Mouse (Mus musculus) gastrocnemius, postnatal 25 days (tissue): ENCODE data around the gene Cacna1i. TPM values are rescaled to one million over a fixed set of nuclear protein-coding genes. Genes with fewer than 3 reads are reported as not detected.

Experiments
- DNase-seq: peaks from one replicate; pipeline ENCODE4 v3.0.0; 2022
- total RNA-seq, 2 experiments: library from RNA; stranded (reverse); gene quantifications; 1 replicate in 1 of 2; 2 replicates in 1 of 2; pipeline ENCODE4 v1.2.3; 2021

Gene Cacna1i
- total RNA-seq, 2 experiments from 2014 or later = 0.11 to 0.43 TPM

- DNase-seq = no peak
These were observed 43.2 kb downstream of the Cacna1i start for GRCm38 (mm10) chr15:80330276-80330675.

GRCm38 (mm10) chr15:80334766-80335165 lies 47.7 kb downstream of the Cacna1i start:
- no peak for DNase-seq

GRCm38 (mm10) chr15:80335196-80335595 lies 48.2 kb downstream of the Cacna1i start:
- no peak for DNase-seq

DNA sequence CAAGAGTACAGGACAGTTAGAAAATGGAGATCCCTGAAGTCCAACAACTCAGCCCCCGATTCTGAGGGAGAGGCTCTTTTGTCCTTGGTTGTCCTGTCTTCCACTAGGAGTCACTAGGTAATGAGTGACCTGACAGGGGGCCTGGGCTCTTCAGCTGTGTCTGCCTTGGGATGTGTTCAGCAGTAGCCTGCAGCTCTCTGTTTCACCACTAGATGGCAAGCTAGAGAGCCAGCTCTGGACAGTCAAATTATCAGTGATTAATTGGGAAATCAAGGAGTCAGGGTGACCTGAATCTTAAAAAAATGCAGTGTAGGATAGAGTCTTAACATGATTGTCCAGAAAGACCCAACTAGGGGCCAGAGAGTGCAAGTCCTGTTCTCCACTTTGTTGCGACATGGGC lies 53.3 kb downstream of the Cacna1i start:
- no peak for DNase-seq

GRCm38 (mm10) chr15:80342394-80342793 lies 55.4 kb downstream of the Cacna1i start:
- no peak for DNase-seq

GRCm38 (mm10) chr15:80343031-80343430 lies 56.0 kb downstream of the Cacna1i start:
- DNase-seq = no peak

DNA sequence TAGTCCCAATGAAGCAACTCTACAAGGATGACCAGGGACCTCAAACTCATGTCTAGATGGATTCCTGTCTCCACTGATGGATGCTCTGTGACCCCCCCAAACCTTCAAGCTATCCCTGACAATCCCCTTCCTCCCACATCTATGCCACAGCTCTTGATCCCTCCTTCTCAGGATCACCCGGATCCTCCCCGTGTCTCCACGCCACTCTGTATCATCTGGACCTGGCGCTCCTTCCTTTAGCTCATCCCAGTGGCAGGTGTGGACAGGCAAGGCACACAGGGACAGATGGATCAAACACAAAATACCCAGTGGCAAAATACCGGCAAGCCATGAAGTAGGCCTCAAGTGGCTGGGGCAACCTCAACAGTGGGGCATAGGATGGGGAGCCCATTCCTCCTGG lies 56.7 kb downstream of the Cacna1i start:
- no peak for DNase-seq

DNA sequence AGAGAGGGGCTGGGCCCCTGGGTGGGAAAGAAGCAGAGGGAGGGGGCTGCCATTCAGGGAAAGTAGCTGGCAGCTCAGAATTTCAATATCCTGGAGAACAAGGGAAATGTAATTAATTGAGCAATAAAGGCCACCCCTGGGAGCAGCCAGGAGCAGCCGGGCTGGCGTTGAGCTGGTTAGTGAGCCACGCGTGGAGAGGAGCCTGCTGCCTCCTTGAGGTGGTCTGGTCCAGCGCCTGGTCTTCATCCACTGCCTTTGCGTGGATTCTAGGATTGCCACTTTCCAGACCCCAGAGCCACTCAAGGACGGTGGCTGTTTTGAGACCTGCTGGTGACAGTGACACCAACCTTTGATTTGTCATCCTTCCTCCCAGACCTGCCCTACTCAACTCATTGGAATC lies 59.5 kb downstream of the Cacna1i start:
- no peak for DNase-seq

- no peak for DNase-seq
These were observed 63.4 kb downstream of the Cacna1i start for GRCm38 (mm10) chr15:80350431-80350830.

GRCm38 (mm10) chr15:80358798-80359197 lies 71.8 kb downstream of the Cacna1i start:
- DNase-seq = no peak

GRCm38 (mm10) chr15:80361780-80362508 lies 74.9 kb downstream of the Cacna1i start:
- DNase-seq = no peak

DNA sequence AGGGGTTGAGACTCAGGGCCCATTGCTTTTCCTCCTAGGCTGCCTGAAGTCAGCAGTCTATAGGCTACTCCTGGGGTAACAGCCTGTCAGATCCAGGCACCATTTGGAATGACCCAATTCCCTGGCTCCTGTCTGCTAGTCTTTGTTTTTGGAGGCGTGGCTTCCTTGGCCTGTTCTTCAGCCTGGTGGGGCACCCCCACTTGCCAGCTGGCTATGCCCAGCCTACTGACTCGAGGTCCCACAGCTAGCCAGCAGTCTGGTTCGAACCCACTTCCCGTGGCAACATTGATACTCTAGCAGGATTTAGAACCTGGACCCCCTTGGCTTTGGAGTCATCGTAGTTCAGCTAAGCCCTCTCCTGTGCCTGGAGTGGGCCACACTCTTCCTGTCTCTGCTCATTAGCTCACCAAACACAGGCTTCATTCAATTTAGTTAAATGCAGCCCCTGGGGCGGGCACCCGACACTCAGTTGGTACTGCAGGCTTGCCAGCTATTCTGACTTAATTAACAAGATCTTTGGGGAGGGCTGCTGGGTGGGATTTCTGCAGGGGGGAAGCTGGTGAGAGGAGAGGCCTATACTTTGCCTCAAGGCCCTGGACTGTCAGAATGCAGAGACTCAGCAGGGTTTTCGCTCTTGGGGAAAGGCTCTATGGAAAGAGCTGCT lies 75.6 kb downstream of the Cacna1i start:
- DNase-seq = no peak

- no peak for DNase-seq
These were observed 77.0 kb downstream of the Cacna1i start for GRCm38 (mm10) chr15:80363821-80364715.

DNA sequence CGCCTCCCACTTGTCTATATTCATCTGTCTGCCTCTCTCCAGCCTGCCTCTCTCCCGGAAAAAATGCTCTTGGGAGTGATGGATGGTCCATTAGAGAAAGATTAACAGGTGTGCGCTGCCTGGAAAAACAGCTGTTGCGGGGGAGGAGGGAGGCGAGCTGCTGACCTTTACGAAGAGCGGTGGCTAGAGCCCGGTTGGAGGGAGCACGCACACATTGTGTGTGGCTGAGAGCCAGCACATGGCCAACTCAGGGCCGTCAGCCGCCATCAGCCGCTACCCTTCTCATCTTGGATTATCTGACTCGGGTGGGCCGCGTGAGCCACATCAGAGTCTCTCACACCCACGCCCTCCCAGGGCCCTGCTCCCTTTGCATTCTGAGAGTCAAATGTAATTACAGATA lies 79.9 kb downstream of the Cacna1i start:
- no peak for DNase-seq

DNA sequence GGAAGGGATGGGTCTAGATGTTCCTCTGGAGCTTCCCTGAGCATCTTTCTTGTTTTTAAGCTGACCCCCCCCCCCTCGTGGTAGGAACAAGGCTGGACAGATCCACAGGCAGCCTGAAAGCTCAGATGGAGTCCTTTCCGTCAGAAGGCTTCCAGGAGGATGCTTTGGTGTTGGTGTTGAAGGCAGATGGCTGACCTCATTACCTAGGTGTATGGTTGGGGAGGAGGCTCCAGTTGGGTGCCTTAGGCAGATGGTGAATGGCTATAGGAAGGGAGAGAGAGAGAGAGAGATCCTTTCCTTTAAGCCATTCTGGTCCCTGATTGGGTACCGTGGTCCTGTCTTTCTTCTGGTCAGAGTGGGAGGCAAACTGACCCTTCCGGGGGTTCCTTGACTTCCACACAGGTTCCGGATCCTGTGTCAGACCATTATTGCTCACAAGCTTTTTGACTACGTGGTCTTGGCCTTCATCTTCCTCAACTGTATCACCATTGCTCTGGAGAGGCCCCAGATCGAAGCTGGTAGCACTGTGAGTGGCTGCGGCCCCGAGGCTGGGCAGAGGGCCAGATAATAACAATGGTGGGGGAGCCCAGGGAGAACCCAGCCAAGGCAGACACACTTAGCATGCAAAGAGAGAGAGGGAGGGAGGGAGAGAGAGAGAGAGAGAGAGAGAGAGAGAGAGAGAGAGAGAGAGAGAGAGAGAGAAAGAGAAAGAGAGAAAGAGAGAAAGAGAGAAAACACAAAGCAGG lies 86.4 kb downstream of the Cacna1i start:
- no peak for DNase-seq

GRCm38 (mm10) chr15:80374854-80375253 lies 87.8 kb downstream of the Cacna1i start:
- no peak for DNase-seq

DNA sequence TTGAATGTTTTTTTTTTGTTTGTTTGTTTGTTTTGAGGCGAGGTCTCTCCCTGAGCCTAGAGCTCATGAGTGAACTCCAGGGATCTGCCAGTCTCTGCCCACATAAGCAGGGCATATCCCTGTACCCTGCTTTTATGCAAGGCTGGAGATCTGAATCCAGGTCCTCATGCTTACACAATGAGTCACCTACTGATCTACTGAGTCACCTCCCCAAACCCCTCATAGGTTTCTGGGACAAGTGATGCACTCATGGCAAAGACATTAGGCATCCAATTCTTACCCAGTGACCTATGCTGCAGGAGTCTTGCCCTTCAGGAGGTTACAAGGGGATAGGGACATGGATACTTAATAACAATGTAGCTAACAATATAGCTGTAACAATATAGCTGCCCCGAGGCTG lies 100.1 kb downstream of the Cacna1i start:
- no peak for DNase-seq

DNA sequence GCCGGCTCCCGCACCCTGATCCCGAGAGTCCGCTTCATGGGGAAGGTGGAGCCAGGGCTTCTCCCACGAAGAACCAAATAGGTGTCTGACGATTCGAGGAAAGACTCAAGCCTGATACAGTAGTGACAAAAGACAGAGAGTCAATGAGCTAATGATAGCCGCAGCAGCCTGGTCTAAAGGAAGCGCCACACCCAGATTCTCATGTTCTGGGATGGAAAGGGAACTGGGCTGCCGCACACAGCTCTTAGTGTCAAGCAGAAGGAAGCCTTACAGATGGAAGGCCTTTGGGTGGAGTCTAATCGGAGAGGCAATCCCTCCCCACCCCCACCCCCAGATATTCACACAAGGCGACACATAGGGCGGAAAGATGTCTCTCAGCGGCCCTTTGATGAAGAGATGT lies 104.8 kb downstream of the Cacna1i start:
- DNase-seq = no peak

DNA sequence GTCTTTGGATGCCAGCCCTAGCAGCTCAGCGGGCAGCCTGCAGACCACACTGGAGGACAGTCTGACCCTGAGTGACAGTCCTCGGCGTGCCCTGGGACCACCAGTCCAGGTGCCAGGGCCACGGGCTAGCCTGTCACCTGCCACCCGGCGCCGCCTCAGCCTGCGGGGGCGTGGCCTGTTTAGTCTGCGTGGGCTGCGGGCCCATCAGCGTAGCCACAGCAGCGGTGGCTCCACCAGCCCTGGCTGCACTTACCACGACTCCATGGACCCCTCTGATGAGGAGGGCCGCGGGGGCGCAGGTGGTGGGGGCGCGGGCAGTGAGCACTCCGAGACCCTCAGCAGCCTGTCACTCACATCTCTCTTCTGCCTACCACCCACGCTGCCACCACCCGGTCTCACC lies 108.0 kb downstream of the Cacna1i start:
- no peak for DNase-seq

DNA sequence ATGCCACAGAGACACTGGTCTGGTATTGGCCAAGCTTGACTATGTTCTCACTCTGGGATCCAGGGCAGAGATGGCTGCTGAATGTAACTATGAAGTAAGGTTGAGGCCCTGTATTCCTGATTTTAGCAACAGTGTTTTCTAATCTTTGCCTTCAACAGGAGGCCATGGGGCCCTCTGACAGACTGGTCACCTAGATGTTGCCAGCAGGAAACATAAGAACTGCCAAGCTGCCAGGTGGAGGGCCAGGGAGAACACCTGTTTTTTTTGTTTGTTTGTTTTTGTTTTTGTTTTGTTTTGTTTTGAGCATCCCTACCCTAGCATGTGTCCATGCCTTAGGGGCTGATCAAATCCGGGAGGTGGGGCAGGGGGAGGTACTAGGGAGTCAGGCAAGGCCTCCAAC lies 112.4 kb downstream of the Cacna1i start:
- no peak for DNase-seq

GRCm38 (mm10) chr15:80401387-80401898 lies 114.4 kb downstream of the Cacna1i start:
- DNase-seq = no peak

DNA sequence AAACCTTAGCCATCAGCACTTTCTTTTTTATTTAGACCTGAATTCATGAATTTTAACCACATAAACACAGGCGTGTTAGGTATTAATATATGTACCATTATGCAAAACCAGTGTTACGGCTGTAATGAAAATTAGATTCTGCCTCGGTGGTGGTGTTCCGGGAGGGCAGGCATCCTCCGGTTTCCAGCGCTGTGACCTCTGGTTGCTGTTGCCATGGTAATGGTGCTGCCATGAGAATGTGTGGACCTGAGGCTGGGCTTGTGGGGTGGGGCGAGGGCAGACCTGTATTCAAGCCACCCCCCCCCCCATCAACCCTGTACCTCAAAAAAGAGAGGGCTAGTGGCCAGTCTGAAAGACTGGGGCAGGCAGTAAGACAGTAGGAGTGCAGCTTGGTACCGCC lies 114.9 kb downstream of the Cacna1i start:
- DNase-seq = no peak
